Comparison of ENCODE assay signal across 8 mouse cellular contexts in the genomic region with DNA sequence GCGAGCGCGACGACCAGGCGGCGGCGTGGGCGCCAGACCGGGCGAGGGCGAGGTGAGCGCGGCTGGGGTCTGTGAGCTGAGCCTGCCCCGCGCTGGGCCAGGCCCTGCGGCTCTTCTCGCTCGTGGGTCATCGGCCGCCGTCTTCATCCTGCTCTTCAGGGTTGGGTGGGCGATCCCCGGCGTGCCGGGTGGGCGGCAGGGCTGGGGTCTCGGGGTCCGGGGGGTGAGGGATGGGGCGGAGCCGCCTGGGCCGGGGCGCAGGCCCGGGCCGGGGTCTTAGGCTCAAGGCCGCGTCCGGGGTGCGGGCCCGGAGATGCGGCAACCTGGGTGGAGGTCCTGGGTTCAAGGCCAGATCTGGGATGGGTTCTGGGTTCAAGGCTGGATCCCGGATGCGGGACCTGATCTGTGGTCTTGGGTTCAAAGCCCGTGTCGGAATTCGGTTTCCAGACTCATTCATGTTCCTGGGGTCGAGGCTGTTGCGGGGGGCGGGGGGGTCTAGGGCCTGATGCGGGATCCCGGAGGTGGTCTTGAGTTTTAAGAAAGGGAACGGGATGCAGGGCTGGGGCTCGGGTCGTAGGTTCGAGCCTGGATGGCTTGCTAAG. TPM values are rescaled to one million over a fixed set of nuclear protein-coding genes. Genes with fewer than 3 reads are reported as not detected.
A peak's percentile ranks its signal among the peaks of the same experiment; 100 is the strongest.
DNase-seq lines count a peak whose midpoint lies in the region; ATAC-seq and TF ChIP-seq lines count a peak whose summit lies in the region.

No protein-coding gene starts in this region.

- peak; percentile 47 for DNase-seq in lung, embryonic 14.5 days
- DNase-seq in lung, postnatal 36 days: no peak
- DNase-seq in embryo, embryonic 10 days (ENCODE audit: low spot score): peak; percentile 50
- peak; percentile 60 for DNase-seq in mesoderm, embryonic 11.5 days (ENCODE audit: low read depth, low spot score)
- no peak for DNase-seq in urinary bladder, postnatal 14 days (ENCODE audit: low spot score)
- DNase-seq in urinary bladder, postnatal 10 days (ENCODE audit: low spot score): no peak
- no peak for DNase-seq in gastrocnemius, postnatal 10 days

- WGBS in lung, embryonic 14.5 days: under 1% methylated on average over 53 of the region's 54 CpGs
- WGBS in hindbrain, embryonic 13.5 days: 1% methylated on average over 42 of the region's 54 CpGs

- no peak for TF ChIP-seq CTCF in lung, embryonic 14.5 days (IDR thresholded peaks at IDR 0.05; ENCODE audit: low read depth)

- H3K9ac ChIP-seq in lung, embryonic 14.5 days: peak overlapping the region; percentile 100
- H3K9ac ChIP-seq in hindbrain, embryonic 13.5 days: peak overlapping the region; percentile 100

- no peaks in the 10 kb centered on the region for H3K27me3 ChIP-seq in lung, embryonic 14.5 days (ENCODE audit: insufficient read depth, low read length)
- H3K27me3 ChIP-seq in hindbrain, embryonic 13.5 days: no peaks in the 10 kb centered on the region

- peak overlapping the region; percentile 93 for H3K4me2 ChIP-seq in lung, embryonic 14.5 days
- H3K4me2 ChIP-seq in hindbrain, embryonic 13.5 days: peak overlapping the region; percentile 82

- no peaks in the 10 kb centered on the region for H3K9me3 ChIP-seq in lung, embryonic 14.5 days (ENCODE audit: low read depth, low read length)
- no peaks in the 10 kb centered on the region for H3K9me3 ChIP-seq in hindbrain, embryonic 13.5 days

- peak overlapping the region; percentile 95 for H3K27ac ChIP-seq in lung, embryonic 14.5 days (ENCODE audit: low read depth)
- H3K27ac ChIP-seq in hindbrain, embryonic 13.5 days: peak overlapping the region; percentile 97

- ATAC-seq in lung, embryonic 14.5 days (ENCODE audit: insufficient read depth): peak; percentile 44
- ATAC-seq in hindbrain, embryonic 13.5 days (ENCODE audit: low FRiP score): peak; percentile 59

- peaks cover 24% of the 10 kb centered on the region for H3K4me1 ChIP-seq in lung, embryonic 14.5 days (ENCODE audit: insufficient read depth)
- peaks cover 51% of the 10 kb centered on the region for H3K4me1 ChIP-seq in hindbrain, embryonic 13.5 days (replicated peaks)

- H3K4me3 ChIP-seq in lung, embryonic 14.5 days (ENCODE audit: low read depth, low read length): peak overlapping the region; percentile 99
- peak overlapping the region; percentile 99 for H3K4me3 ChIP-seq in hindbrain, embryonic 13.5 days

- 0 out of 2 replicates have a peak, but pooled peaks cover 4% of the 10 kb centered on the region for H3K36me3 ChIP-seq in lung, embryonic 14.5 days (ENCODE audit: insufficient read depth)
- no peaks in the 10 kb centered on the region for H3K36me3 ChIP-seq in hindbrain, embryonic 13.5 days

RNA-seq across cellular contexts. Expression of gene Gnb1, which starts 0.5 kb away (rescaled TPM):
- 570 and 585 TPM in 2 replicates for polyA plus RNA-seq in lung, embryonic 14.5 days (2014; fragmentation: Nextera tagmentation; extraction: Ambion mirVana)
- polyA plus RNA-seq in hindbrain, embryonic 13.5 days (2015; fragmentation: Nextera tagmentation; extraction: Ambion mirVana): 1,012 and 1,052 TPM in 2 replicates
- total RNA-seq in gastrocnemius, postnatal 10 days (2021): 100 to 1,000 TPM; 156 to 177 TPM

RNA-seq across cellular contexts. Expression of gene Tmem52, which starts 22.7 kb away (rescaled TPM):
- not detected in 2 replicates for polyA plus RNA-seq in lung, embryonic 14.5 days (2014; fragmentation: Nextera tagmentation; extraction: Ambion mirVana)
- polyA plus RNA-seq in hindbrain, embryonic 13.5 days (2015; fragmentation: Nextera tagmentation; extraction: Ambion mirVana): not detected in 2 replicates
- total RNA-seq in gastrocnemius, postnatal 10 days (2021): 100 to 1,000 TPM; 122 to 216 TPM

Comparison
In these comparisons a context has a peak if more than half of its experiments do, and no peak if none do; other contexts are left out.
1. DNase-seq: peak in lung, embryonic 14.5 days (single experiment), embryo, embryonic 10 days (single experiment) and mesoderm, embryonic 11.5 days (single experiment); none in lung, postnatal 36 days (single experiment), urinary bladder, postnatal 14 days (single experiment), urinary bladder, postnatal 10 days (single experiment) and gastrocnemius, postnatal 10 days (single experiment).